Mouse (Mus musculus): ENCODE results near the gene Ppp6r2. TPM values are rescaled to one million over a fixed set of nuclear protein-coding genes. Genes with fewer than 3 reads are reported as not detected.

Ppp6r2 gene
- total and polyA plus RNA-seq, 2 experiments from 2014 or later: 87.1 to 225 TPM

GRCm38 (mm10) chr15:89296465-89296864 is 85.1 kb downstream of the Ppp6r2 start:
- Histone ChIP-seq H3K27me3 (ENCODE audit: insufficient read depth, low read length) (no peaks in the 10 kb centered on the region), H3K9ac (replicated peaks; ENCODE audit: low read length, poor library complexity, severe bottlenecking) (no peak overlapping the region), H3K4me2 (ENCODE audit: low read depth, low read length, poor library complexity, severe bottlenecking) (no peak overlapping the region), H3K27ac (ENCODE audit: low read depth, low read length) (no peak overlapping the region), H3K4me1 (ENCODE audit: insufficient read depth, low read length) (no peaks in the 10 kb centered on the region), H3K4me3 (ENCODE audit: low read depth, low read length) (no peak overlapping the region), H3K9me3 (ENCODE audit: low read length) (no peaks in the 10 kb centered on the region), H3K36me3 (ENCODE audit: insufficient read depth, low read length) (peaks cover 78% of the 10 kb centered on the region)
- 72% methylated on average over 1 of the region's 1 CpGs for WGBS
- ATAC-seq (ENCODE audit: low FRiP score) (no peak), DNase-seq (ENCODE audit: low spot score) (no peak)
- TF ChIP-seq CTCF (IDR thresholded peaks at IDR 0.05): no peak

- Histone ChIP-seq H3K4me1 (ENCODE audit: insufficient read depth, low read length) (no peaks in the 10 kb centered on the region), H3K9me3 (ENCODE audit: low read length) (no peaks in the 10 kb centered on the region), H3K27me3 (ENCODE audit: insufficient read depth, low read length) (no peaks in the 10 kb centered on the region), H3K36me3 (ENCODE audit: insufficient read depth, low read length) (peaks cover 86% of the 10 kb centered on the region), H3K27ac (ENCODE audit: low read depth, low read length) (no peak overlapping the region), H3K9ac (replicated peaks; ENCODE audit: low read length, poor library complexity, severe bottlenecking) (no peak overlapping the region), H3K4me2 (ENCODE audit: low read depth, low read length, poor library complexity, severe bottlenecking) (no peak overlapping the region), H3K4me3 (ENCODE audit: low read depth, low read length) (no peak overlapping the region)
- 96% methylated on average over 2 of the region's 2 CpGs for WGBS
- DNase-seq (ENCODE audit: low spot score) (no peak), ATAC-seq (ENCODE audit: low FRiP score) (no peak)
- TF ChIP-seq CTCF (IDR thresholded peaks at IDR 0.05): no peak
These were observed 86.3 kb downstream of the Ppp6r2 start for GRCm38 (mm10) chr15:89297695-89298094.

- no peak overlapping the region for H3K27ac ChIP-seq (ENCODE audit: low read depth, low read length)
- H3K4me1 ChIP-seq (ENCODE audit: insufficient read depth, low read length): no peaks in the 10 kb centered on the region
- DNase-seq (ENCODE audit: low spot score) (no peak), ATAC-seq (ENCODE audit: low FRiP score) (no peak)
- H3K4me3 ChIP-seq (ENCODE audit: low read depth, low read length): no peak overlapping the region
- H3K27me3 ChIP-seq (ENCODE audit: insufficient read depth, low read length): no peaks in the 10 kb centered on the region
- WGBS: 88% methylated on average over 13 of the region's 13 CpGs
- TF ChIP-seq CTCF (IDR thresholded peaks at IDR 0.05): no peak
- no peaks in the 10 kb centered on the region for H3K9me3 ChIP-seq (ENCODE audit: low read length)
- no peak overlapping the region for H3K4me2 ChIP-seq (ENCODE audit: low read depth, low read length, poor library complexity, severe bottlenecking)
- peaks cover 87% of the 10 kb centered on the region for H3K36me3 ChIP-seq (ENCODE audit: insufficient read depth, low read length)
- no peak overlapping the region for H3K9ac ChIP-seq (replicated peaks; ENCODE audit: low read length, poor library complexity, severe bottlenecking)
These were observed 88.8 kb downstream of the Ppp6r2 start for GRCm38 (mm10) chr15:89300180-89300579.

GRCm38 (mm10) chr15:89300600-89300999 is 89.2 kb downstream of the Ppp6r2 start:
- no peak for TF ChIP-seq CTCF (IDR thresholded peaks at IDR 0.05)
- Histone ChIP-seq H3K9ac (replicated peaks; ENCODE audit: low read length, poor library complexity, severe bottlenecking) (no peak overlapping the region), H3K27ac (ENCODE audit: low read depth, low read length) (no peak overlapping the region), H3K27me3 (ENCODE audit: insufficient read depth, low read length) (no peaks in the 10 kb centered on the region), H3K4me3 (ENCODE audit: low read depth, low read length) (no peak overlapping the region), H3K4me2 (ENCODE audit: low read depth, low read length, poor library complexity, severe bottlenecking) (no peak overlapping the region), H3K9me3 (ENCODE audit: low read length) (no peaks in the 10 kb centered on the region), H3K36me3 (ENCODE audit: insufficient read depth, low read length) (peaks cover 87% of the 10 kb centered on the region), H3K4me1 (ENCODE audit: insufficient read depth, low read length) (no peaks in the 10 kb centered on the region)
- DNase-seq (ENCODE audit: low spot score) (no peak), ATAC-seq (ENCODE audit: low FRiP score) (no peak)
- 96% methylated on average over 8 of the region's 8 CpGs for WGBS

- Histone ChIP-seq H3K4me3 (ENCODE audit: low read depth, low read length) (no peak overlapping the region), H3K27ac (ENCODE audit: low read depth, low read length) (no peak overlapping the region), H3K4me2 (ENCODE audit: low read depth, low read length, poor library complexity, severe bottlenecking) (no peak overlapping the region), H3K9ac (replicated peaks; ENCODE audit: low read length, poor library complexity, severe bottlenecking) (no peak overlapping the region), H3K4me1 (ENCODE audit: insufficient read depth, low read length) (no peaks in the 10 kb centered on the region), H3K27me3 (ENCODE audit: insufficient read depth, low read length) (no peaks in the 10 kb centered on the region), H3K36me3 (ENCODE audit: insufficient read depth, low read length) (peaks cover 67% of the 10 kb centered on the region), H3K9me3 (ENCODE audit: low read length) (no peaks in the 10 kb centered on the region)
- no peak for ATAC-seq (ENCODE audit: low FRiP score)
- WGBS: 70% methylated on average over 1 of the region's 1 CpGs
- TF ChIP-seq CTCF (IDR thresholded peaks at IDR 0.05): no peak
- no peak for DNase-seq (ENCODE audit: low spot score)
These were observed 94.6 kb downstream of the Ppp6r2 start for GRCm38 (mm10) chr15:89305966-89306365.

- 94% methylated on average over 13 of the region's 13 CpGs for WGBS
- Histone ChIP-seq H3K4me3 (ENCODE audit: low read depth, low read length) (no peak overlapping the region), H3K9me3 (ENCODE audit: low read length) (no peaks in the 10 kb centered on the region), H3K36me3 (ENCODE audit: insufficient read depth, low read length) (peaks cover 52% of the 10 kb centered on the region), H3K27me3 (ENCODE audit: insufficient read depth, low read length) (no peaks in the 10 kb centered on the region), H3K9ac (replicated peaks; ENCODE audit: low read length, poor library complexity, severe bottlenecking) (no peak overlapping the region), H3K4me2 (ENCODE audit: low read depth, low read length, poor library complexity, severe bottlenecking) (no peak overlapping the region), H3K27ac (ENCODE audit: low read depth, low read length) (no peak overlapping the region), H3K4me1 (ENCODE audit: insufficient read depth, low read length) (no peaks in the 10 kb centered on the region)
- no peak for TF ChIP-seq CTCF (IDR thresholded peaks at IDR 0.05)
- ATAC-seq (ENCODE audit: low FRiP score) (no peak), DNase-seq (ENCODE audit: low spot score) (no peak)
These were observed 96.1 kb downstream of the Ppp6r2 start for GRCm38 (mm10) chr15:89307461-89307860.

Measured in midbrain, postnatal 0 days (tissue).